Mouse (Mus musculus): ENCODE data around the gene Tnfrsf22. TPM values are rescaled to one million over a fixed set of nuclear protein-coding genes. Genes with fewer than 3 reads are reported as not detected.
"Not testable (repeated sequence)": the region's sequence is repeated elsewhere in the genome, so short reads cannot be mapped to it uniquely, and the experiment has no call there.

Gene Tnfrsf22
- 7.8 and 8.1 TPM in 2 replicates for polyA plus RNA-seq (2015; fragmentation: Nextera tagmentation; extraction: Ambion mirVana)

- Histone ChIP-seq H3K9me3 (no peaks in the 10 kb centered on the region), H3K4me3 (peak within 1 kb of the TSS; percentile 57), H3K4me1 (no peaks in the 10 kb centered on the region), H3K36me3 (no peaks in the 10 kb centered on the region), H3K27ac (no peak within 1 kb of the TSS), H3K27me3 (no peaks in the 10 kb centered on the region), H3K9ac (peak within 1 kb of the TSS; percentile 44), H3K4me2 (peak within 1 kb of the TSS; percentile 84)
- peak; percentile 98 for ATAC-seq (ENCODE audit: borderline replicate concordance, extremely low read depth, low FRiP score, low TSS enrichment)
- WGBS: 2% methylated on average over 39 of the region's 39 CpGs
These were observed at the start of gene Tnfrsf22 for GRCm38 (mm10) chr7:143649034-143649768. Tnfrsf22 (minus strand) TSS chr7:143649661.

GRCm38 (mm10) chr7:143696140-143696539 lies 46.7 kb upstream of the Tnfrsf22 start:
- peaks cover 70% of the 10 kb centered on the region for H3K36me3 ChIP-seq
- no peak overlapping the region for H3K4me2 ChIP-seq
- no peaks in the 10 kb centered on the region for H3K4me1 ChIP-seq
- 65% methylated on average over 2 of the region's 2 CpGs for WGBS
- H3K9ac ChIP-seq: no peak overlapping the region
- no peaks in the 10 kb centered on the region for H3K9me3 ChIP-seq
- H3K27me3 ChIP-seq: no peaks in the 10 kb centered on the region
- no peak overlapping the region for H3K4me3 ChIP-seq
- H3K27ac ChIP-seq: no peak overlapping the region
- ATAC-seq (ENCODE audit: borderline replicate concordance, extremely low read depth, low FRiP score, low TSS enrichment): no peak

- Histone ChIP-seq H3K4me3 (no peak overlapping the region), H3K9me3 (no peaks in the 10 kb centered on the region), H3K27ac (no peak overlapping the region), H3K36me3 (peaks cover 80% of the 10 kb centered on the region), H3K27me3 (no peaks in the 10 kb centered on the region), H3K9ac (no peak overlapping the region), H3K4me2 (no peak overlapping the region), H3K4me1 (no peaks in the 10 kb centered on the region)
- no peak for ATAC-seq (ENCODE audit: borderline replicate concordance, extremely low read depth, low FRiP score, low TSS enrichment)
- 85% methylated on average over 7 of the region's 7 CpGs for WGBS
These were observed 45.1 kb upstream of the Tnfrsf22 start for GRCm38 (mm10) chr7:143694550-143694949.

GRCm38 (mm10) chr7:143692746-143693510 lies 43.5 kb upstream of the Tnfrsf22 start:
- ATAC-seq (ENCODE audit: borderline replicate concordance, extremely low read depth, low FRiP score, low TSS enrichment): no peak
- Histone ChIP-seq H3K9ac (no peak overlapping the region), H3K4me3 (no peak overlapping the region), H3K4me2 (no peak overlapping the region), H3K4me1 (no peaks in the 10 kb centered on the region), H3K27me3 (no peaks in the 10 kb centered on the region), H3K9me3 (no peaks in the 10 kb centered on the region), H3K27ac (no peak overlapping the region), H3K36me3 (peaks cover 92% of the 10 kb centered on the region)
- WGBS: 88% methylated on average over 12 of the region's 12 CpGs

GRCm38 (mm10) chr7:143691909-143692308 lies 42.4 kb upstream of the Tnfrsf22 start:
- Histone ChIP-seq H3K9ac (no peak overlapping the region), H3K36me3 (peaks cover 84% of the 10 kb centered on the region), H3K4me3 (no peak overlapping the region), H3K27ac (no peak overlapping the region), H3K27me3 (no peaks in the 10 kb centered on the region), H3K4me2 (no peak overlapping the region), H3K4me1 (no peaks in the 10 kb centered on the region), H3K9me3 (no peaks in the 10 kb centered on the region)
- ATAC-seq (ENCODE audit: borderline replicate concordance, extremely low read depth, low FRiP score, low TSS enrichment): no peak
- WGBS: 99% methylated on average over 4 of the region's 4 CpGs

- Histone ChIP-seq H3K27me3 (no peaks in the 10 kb centered on the region), H3K4me2 (no peak overlapping the region), H3K27ac (no peak overlapping the region), H3K9me3 (no peaks in the 10 kb centered on the region), H3K4me3 (no peak overlapping the region), H3K9ac (no peak overlapping the region), H3K36me3 (peaks cover 77% of the 10 kb centered on the region), H3K4me1 (no peaks in the 10 kb centered on the region)
- WGBS: 78% methylated on average over 5 of the region's 5 CpGs
- ATAC-seq (ENCODE audit: borderline replicate concordance, extremely low read depth, low FRiP score, low TSS enrichment): no peak
These were observed 41.7 kb upstream of the Tnfrsf22 start for GRCm38 (mm10) chr7:143691181-143691580.

- Histone ChIP-seq H3K4me1 (peaks cover 6% of the 10 kb centered on the region; the same call in 1 of the 2 replicates), H3K27me3 (no peaks in the 10 kb centered on the region), H3K9ac (no peak overlapping the region), H3K36me3 (peaks cover 65% of the 10 kb centered on the region), H3K4me3 (no peak overlapping the region), H3K4me2 (no peak overlapping the region), H3K27ac (no peak overlapping the region), H3K9me3 (no peaks in the 10 kb centered on the region)
- ATAC-seq (ENCODE audit: borderline replicate concordance, extremely low read depth, low FRiP score, low TSS enrichment): no peak
- WGBS: 59% methylated on average over 4 of the region's 4 CpGs
These were observed 40.5 kb upstream of the Tnfrsf22 start for GRCm38 (mm10) chr7:143689946-143690345.

- ATAC-seq (ENCODE audit: borderline replicate concordance, extremely low read depth, low FRiP score, low TSS enrichment): no peak
- Histone ChIP-seq H3K4me2 (no peak overlapping the region), H3K4me3 (no peak overlapping the region), H3K27ac (no peak overlapping the region), H3K36me3 (peaks cover 60% of the 10 kb centered on the region), H3K9ac (no peak overlapping the region), H3K9me3 (no peaks in the 10 kb centered on the region), H3K27me3 (no peaks in the 10 kb centered on the region), H3K4me1 (peaks cover 6% of the 10 kb centered on the region; the same call in 1 of the 2 replicates)
- 71% methylated on average over 7 of the region's 7 CpGs for WGBS
These were observed 40.0 kb upstream of the Tnfrsf22 start for GRCm38 (mm10) chr7:143689481-143689880.

- 79% methylated on average over 3 of the region's 3 CpGs for WGBS
- not testable (repeated sequence) for H3K4me3 ChIP-seq; ATAC-seq (ENCODE audit: borderline replicate concordance, extremely low read depth, low FRiP score, low TSS enrichment)
These were observed 37.2 kb upstream of the Tnfrsf22 start for GRCm38 (mm10) chr7:143686676-143687075.

GRCm38 (mm10) chr7:143686191-143686590 lies 36.7 kb upstream of the Tnfrsf22 start:
- 40% methylated on average over 4 of the region's 4 CpGs for WGBS
- not testable (repeated sequence) for H3K4me2 ChIP-seq; ATAC-seq (ENCODE audit: borderline replicate concordance, extremely low read depth, low FRiP score, low TSS enrichment)

More at GRCm38 (mm10) chr7:143686676-143687075, 37.2 kb upstream of the Tnfrsf22 start:
- peaks cover 32% of the 10 kb centered on the region for H3K36me3 ChIP-seq
- H3K9ac ChIP-seq, H3K9me3 ChIP-seq, H3K4me1 ChIP-seq, H3K4me2 ChIP-seq, H3K27ac ChIP-seq, H3K27me3 ChIP-seq: not testable (repeated sequence)

GRCm38 (mm10) chr7:143685359-143686067 lies 36.1 kb upstream of the Tnfrsf22 start, which contains the start of gene Tnfrsf23:
Tnfrsf23 (minus strand) TSS chr7:143685872.
- H3K4me2 ChIP-seq: peak within 1 kb of the TSS; percentile 98
- no peak within 1 kb of the TSS for H3K27ac ChIP-seq
- no peaks in the 10 kb centered on the region for H3K9me3 ChIP-seq
- 2% methylated on average over 35 of the region's 35 CpGs for WGBS
- ATAC-seq (ENCODE audit: borderline replicate concordance, extremely low read depth, low FRiP score, low TSS enrichment): peak; percentile 87
- peak within 1 kb of the TSS; percentile 39 for H3K9ac ChIP-seq
- peaks cover 21% of the 10 kb centered on the region for H3K36me3 ChIP-seq
- peaks cover 6% of the 10 kb centered on the region; the same call in 1 of the 2 replicates for H3K4me1 ChIP-seq
- H3K27me3 ChIP-seq: no peaks in the 10 kb centered on the region
- H3K4me3 ChIP-seq: peak within 1 kb of the TSS; percentile 51

More at GRCm38 (mm10) chr7:143686191-143686590, 36.7 kb upstream of the Tnfrsf22 start:
- H3K4me3 ChIP-seq, H3K9me3 ChIP-seq, H3K9ac ChIP-seq, H3K27me3 ChIP-seq, H3K27ac ChIP-seq, H3K4me1 ChIP-seq: not testable (repeated sequence)
- H3K36me3 ChIP-seq: peaks cover 27% of the 10 kb centered on the region
